Mouse (Mus musculus) embryonic facial prominence, embryonic 14.5 days (tissue): Measurements from ENCODE around the gene Adamts14. TPM values are rescaled to one million over a fixed set of nuclear protein-coding genes. Genes with fewer than 3 reads are reported as not detected.

Experiments used
- ATAC-seq: fragments of 200-750 bp; cut with Nextera tagmentation; 2 replicates; pipeline ENCODE4 v1.8.0; 2017; ENCODE audit warnings: low read depth, moderate number of reproducible peaks, moderate TSS enrichment
- DNase-seq: peaks from one replicate; pipeline ENCODE4 v3.0.0-alpha.2; 2015; ENCODE audit warnings: low spot score
- H3K27ac ChIP-seq: fragments of 300-500 bp; sonication (generic); replicated peaks from 2 replicates; pipeline ENCODE4 v1.5.1; 2014; ENCODE audit warnings: low read depth, mild to moderate bottlenecking, low read length, moderate library complexity
- H3K27me3 ChIP-seq: fragments of 300-500 bp; sonication (generic); replicated peaks from 2 replicates; pipeline ENCODE4 v1.6.1; 2014; ENCODE audit warnings: low read length; ENCODE audit not compliant: control insufficient read depth, insufficient read depth
- H3K36me3 ChIP-seq: fragments of 300-500 bp; sonication (generic); 2 replicates; pipeline ENCODE4 v1.6.1; 2014; ENCODE audit warnings: low read length, mixed read lengths; ENCODE audit not compliant: control insufficient read depth, insufficient read depth
- H3K4me1 ChIP-seq: fragments of 300-500 bp; sonication (generic); 2 replicates; pipeline ENCODE4 v1.6.1; 2014; ENCODE audit warnings: antibody characterized with exemption, low read length; ENCODE audit not compliant: control insufficient read depth, insufficient read depth
- H3K4me2 ChIP-seq: fragments of 300-500 bp; sonication (generic); 2 replicates; pipeline ENCODE4 v1.6.1; 2014; ENCODE audit warnings: low read depth, mild to moderate bottlenecking, low read length, moderate library complexity, mixed read lengths
- H3K4me3 ChIP-seq: fragments of 300-500 bp; sonication (generic); 2 replicates; pipeline ENCODE4 v1.5.1; 2014; ENCODE audit warnings: low read depth, mild to moderate bottlenecking, low read length
- H3K9ac ChIP-seq: fragments of 300-500 bp; sonication (generic); 2 replicates; pipeline ENCODE4 v1.6.1; 2014; ENCODE audit warnings: low read depth, mild to moderate bottlenecking, low read length, moderate library complexity, mixed read lengths
- H3K9me3 ChIP-seq: fragments of 300-500 bp; sonication (generic); 2 replicates; pipeline ENCODE4 v1.6.1; 2016; ENCODE audit warnings: low read length; ENCODE audit not compliant: control insufficient read depth
- WGBS: fragments of 180-500 bp; shearing (Covaris S2); extraction: QIAGEN DNeasy Blood & Tissue Kit; methylation state at CpG from one replicate; pipeline ENCODE4 v1.1.7; 2014; 5-methylcytosine and 5-hydroxymethylcytosine counted together
- polyA plus RNA-seq: library from polyadenylated mRNA; unstranded; fragments of >200 nt; fragmentation: Nextera tagmentation; extraction: Ambion mirVana; gene quantifications from 2 replicates; pipeline ENCODE4 v1.2.1, GENCODE M21; 2014

The Adamts14 gene
- 7.2 and 7.3 TPM in 2 replicates for polyA plus RNA-seq

DNA sequence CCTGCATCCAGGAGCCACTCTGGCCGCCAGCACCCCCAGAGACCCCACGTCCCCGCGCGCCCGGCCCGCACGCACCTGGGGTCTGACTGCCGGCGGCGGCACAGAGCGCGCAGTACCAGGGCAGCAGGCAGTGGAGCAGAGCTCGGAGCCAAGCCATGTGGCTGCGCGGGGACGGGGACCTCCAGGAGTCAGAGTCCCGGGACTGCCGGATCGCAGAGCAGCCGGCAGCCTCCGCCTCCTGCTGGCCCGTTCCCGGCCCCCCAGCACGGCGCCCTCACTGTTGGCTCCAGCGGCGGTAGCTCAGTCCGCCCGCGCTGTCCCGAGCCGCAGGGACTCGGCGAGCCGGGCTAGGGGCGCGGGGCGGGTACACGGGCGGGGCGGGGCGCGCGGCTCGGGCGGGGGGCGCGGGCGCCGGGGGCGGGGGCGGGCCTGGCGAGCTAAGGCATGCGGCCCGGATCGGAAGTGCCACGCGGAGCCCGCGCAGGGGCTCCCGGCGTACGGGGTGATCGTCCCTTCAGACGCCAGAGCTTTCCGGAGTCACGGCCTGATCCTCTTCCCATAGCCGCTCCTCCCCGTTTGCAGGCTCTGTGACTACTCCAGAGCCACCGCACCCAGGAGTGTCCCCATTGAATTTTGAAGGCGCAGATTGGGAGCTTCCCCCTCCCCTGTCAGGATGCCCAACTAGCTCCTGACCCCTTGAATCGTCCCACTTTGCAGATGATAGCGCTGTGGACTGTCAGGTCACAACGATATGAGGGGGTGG lies at the start of gene Adamts14:
Adamts14 (minus strand) TSS at position 358 of the 763 bp plus-strand sequence.
- H3K4me1 ChIP-seq = peaks cover 15% of the 10 kb centered on the region; the same call in 1 of the 2 replicates
- WGBS = 0% methylated on average over 10 of the region's 75 CpGs
- peak within 1 kb of the TSS; percentile 68 for H3K27ac ChIP-seq
- no peaks in the 10 kb centered on the region for H3K27me3 ChIP-seq
- H3K4me2 ChIP-seq = peak within 1 kb of the TSS; percentile 93
- peak within 1 kb of the TSS; percentile 77 for H3K9ac ChIP-seq
- H3K9me3 ChIP-seq = no peaks in the 10 kb centered on the region
- DNase-seq (peak; percentile 65), ATAC-seq (peak; percentile 79)
- no peaks in the 10 kb centered on the region for H3K36me3 ChIP-seq
- H3K4me3 ChIP-seq = peak within 1 kb of the TSS; percentile 62

GRCm38 (mm10) chr10:61318527-61318926 lies 45.3 kb upstream of the Adamts14 start:
- H3K4me2 ChIP-seq = no peak overlapping the region
- no peaks in the 10 kb centered on the region for H3K9me3 ChIP-seq
- ATAC-seq (no peak), DNase-seq (no peak)
- H3K4me3 ChIP-seq = no peak overlapping the region
- no peaks in the 10 kb centered on the region for H3K27me3 ChIP-seq
- no peak overlapping the region for H3K9ac ChIP-seq
- 89% methylated on average over 3 of the region's 3 CpGs for WGBS
- no peaks in the 10 kb centered on the region for H3K4me1 ChIP-seq
- H3K36me3 ChIP-seq = peaks cover 24% of the 10 kb centered on the region; the same call in 1 of the 2 replicates
- no peak overlapping the region for H3K27ac ChIP-seq

- WGBS = 46% methylated on average over 9 of the region's 9 CpGs
- peaks cover 8% of the 10 kb centered on the region; the same call in 1 of the 2 replicates for H3K4me1 ChIP-seq
- ATAC-seq = no peak
- no peaks in the 10 kb centered on the region for H3K27me3 ChIP-seq
- no peak overlapping the region for H3K4me2 ChIP-seq
- H3K36me3 ChIP-seq = 0 out of 2 replicates have a peak, but pooled peaks cover 8% of the 10 kb centered on the region
- no peak for DNase-seq
- no peak overlapping the region for H3K27ac ChIP-seq
- H3K4me3 ChIP-seq = no peak overlapping the region
- no peaks in the 10 kb centered on the region for H3K9me3 ChIP-seq
- H3K9ac ChIP-seq = no peak overlapping the region
Observed at GRCm38 (mm10) chr10:61315324-61315880, 42.2 kb upstream of the Adamts14 start.

- ATAC-seq (no peak), DNase-seq (no peak)
- 0 out of 2 replicates have a peak, but pooled peaks cover 3% of the 10 kb centered on the region for H3K36me3 ChIP-seq
- H3K9ac ChIP-seq = no peak overlapping the region
- H3K4me2 ChIP-seq = no peak overlapping the region
- H3K9me3 ChIP-seq = no peaks in the 10 kb centered on the region
- peaks cover 8% of the 10 kb centered on the region; the same call in 1 of the 2 replicates for H3K4me1 ChIP-seq
- 63% methylated on average over 7 of the region's 7 CpGs for WGBS
- H3K4me3 ChIP-seq = no peak overlapping the region
- no peak overlapping the region for H3K27ac ChIP-seq
- H3K27me3 ChIP-seq = no peaks in the 10 kb centered on the region
Observed at GRCm38 (mm10) chr10:61313750-61314149, 40.5 kb upstream of the Adamts14 start.

GRCm38 (mm10) chr10:61312754-61313153 lies 39.5 kb upstream of the Adamts14 start:
- Histone ChIP-seq H3K27me3 (no peaks in the 10 kb centered on the region), H3K4me3 (no peak overlapping the region), H3K9ac (no peak overlapping the region), H3K9me3 (no peaks in the 10 kb centered on the region), H3K27ac (no peak overlapping the region), H3K4me2 (no peak overlapping the region), H3K36me3 (no peaks in the 10 kb centered on the region), H3K4me1 (peaks cover 8% of the 10 kb centered on the region; the same call in 1 of the 2 replicates)
- DNase-seq = no peak
- WGBS = 35% methylated on average over 7 of the region's 7 CpGs
- ATAC-seq = no peak

- DNase-seq (peak; percentile 28), ATAC-seq (no peak)
- Histone ChIP-seq H3K9ac (no peak overlapping the region), H3K4me2 (no peak overlapping the region), H3K27me3 (no peaks in the 10 kb centered on the region), H3K27ac (no peak overlapping the region), H3K36me3 (no peaks in the 10 kb centered on the region), H3K9me3 (no peaks in the 10 kb centered on the region), H3K4me1 (peaks cover 8% of the 10 kb centered on the region; the same call in 1 of the 2 replicates), H3K4me3 (no peak overlapping the region)
- 69% methylated on average over 6 of the region's 6 CpGs for WGBS
Observed at GRCm38 (mm10) chr10:61312159-61312558, 38.9 kb upstream of the Adamts14 start.

DNA sequence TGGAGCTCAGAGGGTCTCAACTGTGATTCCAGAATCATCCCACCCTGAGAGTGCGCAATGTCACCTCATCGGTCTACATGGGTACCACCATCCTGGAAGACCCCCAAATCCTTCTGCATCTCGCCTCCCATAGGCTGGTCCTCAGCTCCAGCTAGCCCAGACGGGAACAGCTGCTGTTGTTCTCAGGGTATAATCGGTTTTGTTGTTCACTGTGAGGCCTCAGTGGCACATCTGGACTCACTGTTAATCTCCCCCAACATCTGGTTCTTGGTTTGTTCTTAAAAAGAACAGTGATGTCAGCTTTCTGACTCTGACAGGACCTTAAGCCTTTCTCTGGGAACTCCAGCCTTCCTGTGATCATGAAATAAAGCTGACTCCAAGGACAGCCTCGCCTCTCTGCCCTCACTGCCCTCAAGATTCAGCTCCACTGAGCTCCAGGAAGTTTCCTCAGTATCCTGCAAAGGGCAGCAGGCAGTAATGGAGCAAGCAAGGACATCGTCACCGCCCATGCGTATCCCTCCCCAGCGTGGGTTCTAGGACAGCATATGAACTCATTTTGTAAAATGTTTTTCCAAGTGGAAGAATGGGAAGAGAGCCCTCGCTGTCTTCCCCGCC lies 35.6 kb upstream of the Adamts14 start:
- WGBS = 46% methylated on average over 12 of the region's 12 CpGs
- Histone ChIP-seq H3K4me2 (no peak overlapping the region), H3K4me3 (no peak overlapping the region), H3K27me3 (no peaks in the 10 kb centered on the region), H3K9me3 (no peaks in the 10 kb centered on the region), H3K4me1 (peaks cover 8% of the 10 kb centered on the region; the same call in 1 of the 2 replicates), H3K36me3 (no peaks in the 10 kb centered on the region), H3K9ac (no peak overlapping the region), H3K27ac (0 out of 2 replicates have a peak overlapping the region, but pooled peaks have one; percentile 35)
- peak; percentile 47; the same call in 1 of the 2 replicates for ATAC-seq
- DNase-seq = peak; percentile 72

GRCm38 (mm10) chr10:61305928-61306590 lies 32.8 kb upstream of the Adamts14 start:
- Histone ChIP-seq H3K27me3 (no peaks in the 10 kb centered on the region), H3K4me3 (no peak overlapping the region), H3K4me1 (no peaks in the 10 kb centered on the region), H3K9me3 (no peaks in the 10 kb centered on the region), H3K27ac (no peak overlapping the region), H3K9ac (no peak overlapping the region), H3K36me3 (no peaks in the 10 kb centered on the region), H3K4me2 (no peak overlapping the region)
- 78% methylated on average over 13 of the region's 13 CpGs for WGBS
- ATAC-seq = no peak
- peak; percentile 32 for DNase-seq
